Mouse (Mus musculus): ENCODE measurements around the gene Enox1.

The Enox1 gene

DNA sequence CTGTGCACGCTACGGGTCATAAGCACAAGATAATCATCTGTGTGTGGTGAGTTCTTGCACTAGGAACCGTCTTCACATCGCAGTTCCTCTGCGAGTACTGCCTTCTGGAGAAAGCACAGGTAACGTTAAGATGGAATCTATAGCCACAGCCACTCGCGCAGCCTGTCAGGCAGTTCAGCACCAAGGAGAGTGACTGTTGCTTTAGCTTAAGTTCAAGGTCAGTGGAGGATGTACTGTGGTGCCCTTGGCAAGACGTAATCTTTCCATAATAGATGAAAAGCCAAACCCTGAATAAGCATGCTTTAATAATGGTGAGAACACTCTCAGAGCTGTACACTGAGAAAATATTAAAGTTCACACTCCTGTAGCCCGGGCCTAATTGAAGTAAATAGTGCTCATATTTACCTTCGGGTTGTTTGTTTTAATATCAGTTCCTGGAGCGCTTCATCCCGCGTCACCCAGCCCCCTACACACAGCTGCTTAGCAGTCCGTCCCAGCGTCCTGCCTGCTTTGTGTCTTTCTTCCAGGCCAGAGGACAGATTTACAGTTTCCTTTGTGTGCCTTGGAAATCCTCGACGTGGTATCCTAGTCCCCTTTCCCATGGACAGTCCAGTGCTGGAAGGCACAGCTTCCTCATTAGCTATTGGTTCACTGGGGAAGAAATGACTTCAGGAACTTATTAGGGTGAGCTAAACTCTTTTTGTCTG is 38.9 kb downstream of the Enox1 start:
- in situ Hi-C loops (cut with MseI, MboI), result no loop called here

- in situ Hi-C loops (cut with MseI, MboI), result no loop called here
These were observed 39.7 kb downstream of the Enox1 start for GRCm38 (mm10) chr14:77196246-77196645.

DNA sequence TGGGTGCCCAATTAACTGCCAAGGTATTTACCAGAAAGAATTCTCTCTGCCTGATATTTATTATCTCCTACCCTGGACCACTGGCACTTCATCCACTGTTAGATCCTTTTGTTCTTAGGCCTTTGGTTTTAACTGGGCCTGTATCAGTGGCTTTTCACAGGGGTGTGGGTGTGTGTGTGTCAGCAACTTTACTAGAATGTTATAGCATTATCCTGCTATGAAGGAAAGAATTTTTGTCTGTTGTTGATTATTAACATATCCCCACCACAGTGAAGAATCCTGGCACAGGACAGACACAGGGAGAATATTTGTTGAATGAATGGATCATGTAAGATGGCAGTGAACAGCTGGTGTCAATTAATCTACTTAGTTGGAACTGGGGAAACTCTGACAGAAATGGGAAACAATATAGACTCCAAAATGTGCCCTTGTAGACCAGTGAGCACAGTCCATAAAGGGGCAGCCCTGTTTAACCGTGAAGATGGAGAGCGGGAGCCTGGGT is 40.9 kb downstream of the Enox1 start:
- in situ Hi-C loops (cut with MseI, MboI), result no loop called here

GRCm38 (mm10) chr14:77210889-77211288 is 54.3 kb downstream of the Enox1 start:
- in situ Hi-C loops (cut with MseI, MboI), result no loop called here

DNA sequence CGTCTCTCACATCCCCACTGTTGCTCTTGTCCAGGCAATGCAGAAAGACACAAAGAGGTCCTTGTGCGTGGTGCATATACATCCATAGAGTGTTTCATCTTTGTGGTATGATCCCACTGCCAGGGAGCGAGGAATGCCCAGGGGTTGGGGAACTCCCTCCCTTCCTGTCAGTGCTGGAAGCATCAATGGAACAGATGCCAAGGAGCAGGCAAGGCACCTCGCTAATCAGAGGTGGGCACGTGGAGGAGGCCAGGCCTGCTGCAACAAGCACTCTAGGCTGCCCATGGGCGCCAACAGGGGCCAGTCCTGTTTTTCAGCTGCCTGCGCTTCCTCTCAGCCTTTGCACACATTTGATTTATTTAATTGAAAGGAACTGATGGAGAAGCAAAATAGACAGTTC is 56.6 kb downstream of the Enox1 start:
- in situ Hi-C loops (cut with MseI, MboI), result no loop called here

- in situ Hi-C loops (cut with MseI, MboI), result no loop called here
These were observed 58.3 kb downstream of the Enox1 start for GRCm38 (mm10) chr14:77214848-77215247.

- in situ Hi-C loops (cut with MseI, MboI), result no loop called here
These were observed 68.8 kb downstream of the Enox1 start for GRCm38 (mm10) chr14:77225346-77225745.

DNA sequence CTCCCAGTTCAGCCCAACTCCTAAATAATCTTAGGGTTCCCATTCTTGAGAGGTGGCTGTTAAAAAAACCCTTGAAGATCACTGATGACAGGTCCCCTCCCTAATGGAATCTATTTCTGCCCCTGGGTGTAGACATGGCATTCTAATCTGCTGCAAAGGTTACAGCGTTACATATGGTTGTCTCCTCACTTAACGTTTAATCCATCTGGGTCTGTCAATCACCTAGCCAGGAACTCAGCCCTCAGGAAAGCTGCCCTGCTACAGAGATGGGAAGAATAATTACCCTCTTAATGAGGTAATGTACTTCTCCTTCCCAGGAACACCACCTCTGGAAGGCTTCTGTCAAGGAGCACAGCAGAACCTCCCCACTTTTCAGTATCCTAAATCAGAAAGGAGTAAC is 82.2 kb downstream of the Enox1 start:
- in situ Hi-C loops (cut with MseI, MboI), result no loop called here

GRCm38 (mm10) chr14:77239360-77239759 is 82.8 kb downstream of the Enox1 start:
- in situ Hi-C loops (cut with MseI, MboI), result no loop called here

DNA sequence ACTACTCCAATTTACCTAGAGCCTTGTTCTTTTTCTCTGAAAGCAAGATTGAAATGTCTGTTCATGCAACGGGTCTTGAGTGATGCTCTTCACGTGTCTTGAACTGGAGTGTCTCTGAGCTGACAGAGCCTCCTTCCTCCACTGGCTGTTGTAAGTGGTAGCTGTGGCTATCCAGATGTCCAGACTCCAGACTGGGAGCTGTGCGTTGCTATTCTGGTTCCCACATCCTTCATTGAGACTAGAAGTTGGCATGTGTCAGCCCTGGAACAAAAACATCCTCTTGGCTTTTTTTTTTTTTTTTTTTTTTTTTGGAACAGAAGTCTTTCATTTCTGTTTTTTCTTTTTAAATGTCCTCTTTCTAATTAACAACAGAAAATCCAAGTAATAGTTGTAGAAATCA is 90.4 kb downstream of the Enox1 start:
- in situ Hi-C loops (cut with MseI, MboI), result no loop called here

DNA sequence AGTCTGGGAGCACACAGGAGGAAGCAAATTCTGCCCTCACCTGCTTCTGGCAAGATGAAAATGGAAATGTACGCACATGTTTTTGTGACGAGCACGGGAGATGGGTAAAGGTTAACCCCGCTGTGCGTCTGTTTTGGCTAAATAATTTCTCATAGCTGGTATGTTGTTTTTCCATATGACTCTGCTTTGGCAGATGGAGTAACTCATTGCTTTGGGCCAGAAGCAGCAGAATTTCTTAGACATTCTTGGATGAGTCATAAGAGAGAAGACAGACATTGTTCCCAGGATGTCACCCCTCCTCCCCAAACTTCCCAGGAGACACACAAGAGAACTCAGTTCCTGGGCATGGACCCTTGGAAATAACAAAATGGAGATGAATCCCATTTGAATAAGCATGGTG is 91.9 kb downstream of the Enox1 start:
- in situ Hi-C loops (cut with MseI, MboI), result no loop called here

- in situ Hi-C loops (cut with MseI, MboI), result no loop called here
These were observed 92.4 kb downstream of the Enox1 start for GRCm38 (mm10) chr14:77248946-77249345.

DNA sequence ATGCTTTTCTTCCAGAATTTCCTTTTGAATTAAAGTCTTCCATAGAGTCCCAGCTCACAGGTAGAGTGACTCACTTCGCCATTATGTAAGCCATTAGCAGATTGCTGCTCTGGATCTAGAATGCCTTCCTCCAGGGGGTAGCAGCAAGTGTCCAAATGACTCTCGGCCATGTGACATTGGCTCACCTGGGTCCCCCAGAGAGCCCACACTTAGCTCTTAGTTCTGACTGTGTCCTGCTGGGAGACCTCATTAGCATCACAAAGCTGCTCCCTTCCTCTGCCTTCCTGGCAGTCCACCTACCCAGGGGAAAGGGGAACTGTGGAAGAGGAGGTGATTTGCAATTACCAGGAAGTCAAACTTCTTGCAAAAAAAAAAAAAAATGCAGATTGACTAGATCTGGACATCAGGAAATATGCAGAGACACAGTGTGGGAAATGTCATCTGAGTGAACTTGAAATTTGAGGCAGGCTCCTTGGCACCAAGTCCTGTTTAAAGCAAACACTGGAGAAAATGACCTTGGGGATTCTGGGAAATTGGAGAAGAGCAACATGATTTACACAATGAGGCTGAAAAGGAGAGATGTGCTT is 94.2 kb downstream of the Enox1 start:
- in situ Hi-C loops (cut with MseI, MboI), result no loop called here

GRCm38 (mm10) chr14:77255201-77255600 is 98.6 kb downstream of the Enox1 start:
- in situ Hi-C loops (cut with MseI, MboI), result no loop called here

GRCm38 (mm10) chr14:77255711-77256110 is 99.1 kb downstream of the Enox1 start:
- in situ Hi-C loops (cut with MseI, MboI), result no loop called here

DNA sequence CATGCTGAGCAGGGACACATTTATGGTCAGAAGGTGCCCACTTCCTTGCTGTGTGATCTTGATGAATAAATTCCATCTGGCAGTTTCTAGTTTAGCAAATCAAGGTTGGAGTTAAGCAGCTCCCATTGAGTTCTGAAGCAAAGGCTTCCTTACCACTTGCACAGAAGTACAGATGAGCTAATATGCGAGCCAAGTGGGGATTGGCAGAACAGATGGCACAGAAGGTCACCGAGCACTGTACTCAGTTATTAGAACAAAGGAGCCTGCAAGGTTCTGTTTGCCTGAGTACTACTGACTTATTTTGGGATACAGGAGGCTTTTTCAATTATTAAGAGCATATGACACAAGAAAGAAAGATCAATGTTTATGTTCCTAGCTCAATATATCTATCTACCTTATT is 100.4 kb downstream of the Enox1 start:
- in situ Hi-C loops (cut with MseI, MboI), result no loop called here

DNA sequence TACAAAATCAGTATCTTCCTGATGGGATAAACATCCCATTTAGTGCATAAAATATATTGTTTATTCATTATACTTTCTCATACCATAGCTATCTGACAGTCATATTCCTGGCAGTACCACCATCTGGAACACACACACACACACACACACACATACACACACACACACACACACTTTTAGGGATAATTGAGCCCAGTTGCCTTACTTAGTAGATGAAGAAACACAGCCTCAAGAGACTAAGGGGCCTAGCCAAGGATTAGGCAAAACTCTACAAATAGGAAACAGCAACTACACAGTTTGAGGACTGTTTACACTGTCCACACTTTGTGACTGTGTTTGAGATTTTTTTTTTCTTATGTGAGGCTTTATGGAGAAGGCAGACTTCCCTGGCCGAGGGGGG is 100.9 kb downstream of the Enox1 start:
- in situ Hi-C loops (cut with MseI, MboI), result no loop called here

DNA sequence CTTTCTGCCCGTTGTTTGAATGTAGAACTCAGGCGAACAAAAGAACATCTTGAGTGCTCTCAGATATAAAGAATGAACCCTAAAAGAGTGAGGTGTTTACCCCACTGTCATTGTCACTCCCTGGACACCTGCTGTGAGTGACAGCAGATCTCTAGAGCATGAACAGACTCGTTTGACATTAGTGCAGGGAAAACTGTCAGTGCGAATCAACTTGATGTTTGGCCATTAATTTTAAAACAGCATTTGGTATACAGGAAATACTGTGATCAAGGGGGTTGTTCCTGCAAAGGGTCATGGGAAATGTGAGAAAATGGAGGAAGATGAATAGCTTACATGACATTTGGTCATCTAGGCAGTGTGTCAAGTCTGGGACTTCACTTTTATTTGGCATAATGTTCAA is 101.6 kb downstream of the Enox1 start:
- in situ Hi-C loops (cut with MseI, MboI), result no loop called here

DNA sequence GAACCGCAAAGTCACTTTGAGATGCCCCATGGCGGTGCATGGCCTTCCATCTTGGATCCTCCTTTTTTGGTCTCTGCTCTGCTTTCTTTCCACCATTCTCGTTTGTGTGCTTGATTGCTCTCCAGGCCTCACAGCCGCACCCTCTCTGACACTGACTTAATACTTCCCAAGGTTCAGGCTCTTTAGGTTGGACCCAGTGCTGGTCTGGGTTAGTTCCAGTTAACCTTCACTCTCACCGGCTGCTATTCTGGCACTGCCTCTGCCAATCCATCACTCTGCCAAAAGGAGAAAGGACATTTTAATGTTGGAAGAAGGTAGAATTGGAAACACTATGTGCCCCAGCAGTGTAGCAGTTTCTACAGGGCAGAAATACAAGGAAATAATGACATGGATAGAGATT is 103.1 kb downstream of the Enox1 start:
- in situ Hi-C loops (cut with MseI, MboI), result no loop called here

- in situ Hi-C loops (cut with MseI, MboI), result no loop called here
These were observed 103.5 kb downstream of the Enox1 start for GRCm38 (mm10) chr14:77260107-77260506.

DNA sequence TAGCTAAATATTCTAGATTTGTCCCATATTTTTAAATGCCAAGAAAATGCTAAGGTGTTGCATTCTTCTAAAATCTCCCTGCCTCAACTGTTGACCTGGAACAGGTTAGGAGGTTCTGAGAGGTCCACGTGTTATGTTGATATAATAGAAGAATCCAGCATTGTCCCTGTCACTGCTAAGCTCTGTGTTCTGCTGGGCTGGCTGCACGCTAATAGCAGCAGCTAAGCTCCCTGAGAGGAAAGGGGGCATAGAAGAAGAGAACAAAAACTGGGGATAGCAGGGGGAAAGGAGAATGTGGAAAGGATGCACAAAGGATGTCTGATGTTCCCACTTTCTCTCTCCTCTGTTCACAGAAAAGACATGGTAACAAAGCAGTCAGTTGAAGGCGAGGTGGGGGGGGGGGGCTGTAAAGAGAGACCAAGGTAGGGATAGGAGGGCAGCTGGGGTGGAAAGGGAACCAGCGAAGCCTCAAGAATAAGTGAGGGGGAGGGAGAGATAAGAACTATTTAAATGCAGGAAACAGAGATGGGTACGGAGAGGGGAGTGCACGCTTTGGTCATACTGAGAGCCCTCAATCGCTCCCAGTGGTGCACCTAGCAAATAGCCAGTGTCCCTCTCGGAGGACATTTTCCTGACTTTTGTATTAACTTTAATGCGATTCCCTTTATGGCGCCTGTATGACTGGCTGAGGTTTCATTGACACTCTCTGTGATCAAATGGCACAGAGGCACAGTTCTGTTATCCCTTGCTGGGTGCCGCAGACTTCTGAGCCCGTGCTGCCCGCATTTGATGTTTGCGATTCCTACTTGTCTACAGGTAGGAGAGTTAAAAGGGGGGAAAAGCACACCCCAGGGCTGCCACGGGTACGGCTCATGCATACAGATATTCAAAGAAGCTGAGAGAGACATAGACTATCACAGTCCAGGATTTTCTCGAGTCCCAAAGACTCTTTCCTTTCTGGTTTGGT is 110.5 kb downstream of the Enox1 start:
- in situ Hi-C loops (cut with MseI, MboI), result no loop called here

- in situ Hi-C loops (cut with MseI, MboI), result no loop called here
These were observed 115.8 kb downstream of the Enox1 start for GRCm38 (mm10) chr14:77272248-77272930.

All from mouse trophoblast stem cell (cell line).